Mouse (Mus musculus): Measurements from ENCODE around the gene Mink1. TPM values are rescaled to one million over a fixed set of nuclear protein-coding genes. Genes with fewer than 3 reads are reported as not detected.

The Mink1 gene
- polyA plus RNA-seq, 1 experiment from 2014 or later: 12.1 TPM

GRCm38 (mm10) chr11:70651391-70651790, 88.7 kb downstream of the Mink1 start:
- no peak overlapping the region for H3K27ac ChIP-seq
- H3K4me2 ChIP-seq (ENCODE audit: low read length): no peak overlapping the region
- no peaks in the 10 kb centered on the region for H3K27me3 ChIP-seq (ENCODE audit: insufficient read depth, low read length)
- DNase-seq (ENCODE audit: low spot score) (no peak), ATAC-seq (replicated peaks; ENCODE audit: low FRiP score, low read depth) (no peak)
- 63% methylated on average over 2 of the region's 2 CpGs for WGBS
- H3K36me3 ChIP-seq (ENCODE audit: insufficient read depth, low read length): peaks cover 38% of the 10 kb centered on the region
- no peaks in the 10 kb centered on the region for H3K9me3 ChIP-seq (replicated peaks; ENCODE audit: low read length)
- no peak overlapping the region for H3K4me3 ChIP-seq (replicated peaks; ENCODE audit: low read depth, low read length)
- TF ChIP-seq CTCF (IDR thresholded peaks at IDR 0.05; ENCODE audit: low read depth): no peak
- peaks cover 17% of the 10 kb centered on the region for H3K4me1 ChIP-seq (replicated peaks; ENCODE audit: insufficient read depth, low read length)
- H3K9ac ChIP-seq (ENCODE audit: low read depth, low read length): no peak overlapping the region

GRCm38 (mm10) chr11:70652029-70652883, 89.6 kb downstream of the Mink1 start:
- no peak for ATAC-seq (replicated peaks; ENCODE audit: low FRiP score, low read depth)
- H3K9me3 ChIP-seq (replicated peaks; ENCODE audit: low read length): no peaks in the 10 kb centered on the region
- H3K27me3 ChIP-seq (ENCODE audit: insufficient read depth, low read length): no peaks in the 10 kb centered on the region
- 42% methylated on average over 12 of the region's 12 CpGs for WGBS
- H3K9ac ChIP-seq (ENCODE audit: low read depth, low read length): peak overlapping the region; percentile 98
- TF ChIP-seq CTCF (IDR thresholded peaks at IDR 0.05; ENCODE audit: low read depth): no peak
- 0 out of 2 replicates have a peak overlapping the region, but pooled peaks have one; percentile 31 for H3K27ac ChIP-seq
- peak overlapping the region; percentile 91 for H3K4me3 ChIP-seq (replicated peaks; ENCODE audit: low read depth, low read length)
- peak overlapping the region; percentile 90 for H3K4me2 ChIP-seq (ENCODE audit: low read length)
- DNase-seq (ENCODE audit: low spot score): peak; percentile 15
- peaks cover 23% of the 10 kb centered on the region for H3K4me1 ChIP-seq (replicated peaks; ENCODE audit: insufficient read depth, low read length)
- peaks cover 38% of the 10 kb centered on the region for H3K36me3 ChIP-seq (ENCODE audit: insufficient read depth, low read length)

DNA sequence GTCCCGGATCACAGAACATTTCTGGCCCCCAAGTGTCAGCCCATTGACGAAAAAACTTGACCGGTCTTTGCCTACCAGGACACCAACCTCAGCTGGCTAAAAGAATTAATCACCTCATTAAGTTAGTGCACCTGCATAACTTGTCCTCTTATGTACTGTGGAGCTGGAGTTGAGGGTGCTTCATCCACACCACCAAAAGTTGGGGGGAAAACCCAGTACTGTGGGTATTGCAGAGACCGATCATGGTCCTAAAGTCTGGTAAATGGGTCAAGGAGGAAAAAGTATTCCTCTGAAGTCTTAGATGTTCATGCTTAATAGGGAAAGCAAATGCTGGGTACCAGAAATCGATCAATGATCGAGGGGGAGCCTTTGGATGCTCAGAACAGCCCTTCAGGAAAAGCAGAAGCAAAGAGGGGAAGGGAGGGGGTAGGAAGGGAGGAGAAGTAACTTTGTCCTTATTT, 90.2 kb downstream of the Mink1 start:
- Histone ChIP-seq H3K27ac (peak overlapping the region; percentile 99), H3K4me3 (replicated peaks; ENCODE audit: low read depth, low read length) (peak overlapping the region; percentile 91), H3K9me3 (replicated peaks; ENCODE audit: low read length) (no peaks in the 10 kb centered on the region), H3K27me3 (ENCODE audit: insufficient read depth, low read length) (no peaks in the 10 kb centered on the region), H3K4me2 (ENCODE audit: low read length) (peak overlapping the region; percentile 90), H3K4me1 (replicated peaks; ENCODE audit: insufficient read depth, low read length) (peaks cover 29% of the 10 kb centered on the region), H3K36me3 (ENCODE audit: insufficient read depth, low read length) (peaks cover 38% of the 10 kb centered on the region), H3K9ac (ENCODE audit: low read depth, low read length) (peak overlapping the region; percentile 98)
- TF ChIP-seq CTCF (IDR thresholded peaks at IDR 0.05; ENCODE audit: low read depth): no peak
- no peak for DNase-seq (ENCODE audit: low spot score)
- ATAC-seq (replicated peaks; ENCODE audit: low FRiP score, low read depth): no peak
- 30% methylated on average over 6 of the region's 6 CpGs for WGBS

- Histone ChIP-seq H3K4me1 (replicated peaks; ENCODE audit: insufficient read depth, low read length) (peaks cover 29% of the 10 kb centered on the region), H3K4me3 (replicated peaks; ENCODE audit: low read depth, low read length) (peak overlapping the region; percentile 91), H3K27me3 (ENCODE audit: insufficient read depth, low read length) (no peaks in the 10 kb centered on the region), H3K36me3 (ENCODE audit: insufficient read depth, low read length) (peaks cover 37% of the 10 kb centered on the region), H3K9ac (ENCODE audit: low read depth, low read length) (peak overlapping the region; percentile 98), H3K4me2 (ENCODE audit: low read length) (peak overlapping the region; percentile 90), H3K9me3 (replicated peaks; ENCODE audit: low read length) (no peaks in the 10 kb centered on the region), H3K27ac (peak overlapping the region; percentile 99)
- WGBS: under 1% methylated on average over 60 of the region's 63 CpGs
- no peak for TF ChIP-seq CTCF (IDR thresholded peaks at IDR 0.05; ENCODE audit: low read depth)
- DNase-seq (ENCODE audit: low spot score) (peak; percentile 85), ATAC-seq (replicated peaks; ENCODE audit: low FRiP score, low read depth) (peak; percentile 37)
These were observed 90.9 kb downstream of the Mink1 start for GRCm38 (mm10) chr11:70653345-70654197.

DNA sequence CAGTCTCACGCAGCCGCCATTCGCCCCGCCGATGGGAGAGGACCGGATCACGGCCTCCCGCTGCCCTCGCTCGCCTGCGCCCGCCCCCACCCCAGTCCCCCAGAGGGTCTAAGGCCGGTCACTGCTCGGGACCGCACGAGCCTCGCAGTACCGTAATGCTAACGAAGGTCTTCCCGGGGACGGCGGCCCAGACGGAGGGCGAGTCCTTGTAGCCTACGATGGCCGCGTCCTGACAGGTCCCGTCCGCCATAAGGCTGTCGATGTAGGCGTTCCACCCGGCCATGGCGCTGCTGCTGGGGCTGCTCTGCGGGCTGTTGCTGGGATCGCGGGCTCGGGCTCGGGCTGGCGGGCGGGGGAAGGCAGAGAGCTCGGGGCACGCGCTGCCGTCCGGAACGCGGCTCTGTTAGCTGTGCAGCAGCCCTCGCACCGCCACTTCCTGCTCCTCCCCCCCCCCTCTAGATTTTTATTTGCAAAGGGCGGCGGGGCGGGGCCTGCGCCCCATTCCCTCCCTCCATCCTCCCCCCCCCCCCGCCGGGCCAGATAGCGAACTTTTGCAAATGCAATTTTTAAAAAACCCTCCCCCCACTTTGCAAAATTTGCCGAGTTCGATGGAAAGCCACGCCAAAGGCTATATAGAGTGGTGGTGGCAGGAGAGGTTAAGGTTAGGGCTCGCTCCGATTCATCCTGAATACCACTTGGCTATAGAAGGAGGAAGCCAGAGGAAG, 91.7 kb downstream of the Mink1 start, which contains the start of gene Pfn1:
Gene Pfn1 (minus strand): TSS at position 447 of the 725 bp plus-strand sequence.
- WGBS: under 1% methylated on average over 44 of the region's 61 CpGs
- TF ChIP-seq CTCF (IDR thresholded peaks at IDR 0.05; ENCODE audit: low read depth): no peak
- Histone ChIP-seq H3K4me3 (replicated peaks; ENCODE audit: low read depth, low read length) (peak within 1 kb of the TSS; percentile 91), H3K4me2 (ENCODE audit: low read length) (peak within 1 kb of the TSS; percentile 90), H3K9ac (ENCODE audit: low read depth, low read length) (peak within 1 kb of the TSS; percentile 98), H3K27me3 (ENCODE audit: insufficient read depth, low read length) (no peaks in the 10 kb centered on the region), H3K4me1 (replicated peaks; ENCODE audit: insufficient read depth, low read length) (peaks cover 29% of the 10 kb centered on the region), H3K9me3 (replicated peaks; ENCODE audit: low read length) (no peaks in the 10 kb centered on the region), H3K27ac (peak within 1 kb of the TSS; percentile 99), H3K36me3 (ENCODE audit: insufficient read depth, low read length) (peaks cover 29% of the 10 kb centered on the region)
- peak; percentile 33 for ATAC-seq (replicated peaks; ENCODE audit: low FRiP score, low read depth)
- peak; percentile 91 for DNase-seq (ENCODE audit: low spot score)

Measured in kidney, postnatal 0 days (tissue).